In genomic region chr1:131882787-131883186, GRCm38 (mm10) we compare ENCODE assay signal across 8 mouse cellular contexts. TPM values are rescaled to one million over a fixed set of nuclear protein-coding genes. Genes with fewer than 3 reads are reported as not detected.
DNase-seq lines count a peak whose midpoint lies in the region; ATAC-seq lines count a peak whose summit lies in the region.

No protein-coding gene starts in this region.

- peak; percentile 8 for DNase-seq in gastrocnemius, postnatal 10 days
- DNase-seq in gastrocnemius, postnatal 4 days (ENCODE audit: low spot score in 2 of 2): no peak
- DNase-seq in B cell, adult 2 months: peak; percentile 68 to 69
- DNase-seq in c-Kit-negative CD71-positive TER-119-positive erythroid progenitor cells, embryonic 14.5 days (ENCODE audit: low read depth, low spot score): peak; percentile 26
- no peak for DNase-seq in layer of hippocampus, postnatal 25 days (ENCODE audit: extremely low spot score in 1 of 2, low spot score in 1 of 2)
- DNase-seq in cerebellum, adult 11-12 months: no peak
- no peak for DNase-seq in ovary, postnatal 10 days (ENCODE audit: low spot score)

- ATAC-seq in megakaryocyte progenitor cell, adult 5-6 weeks (replicated peaks; ENCODE audit: poor library complexity): peak; percentile 70

RNA-seq across cellular contexts. Expression of gene Rab29, which starts 15.8 kb away (rescaled TPM):
- 1 to 10 TPM; 7.1 to 8.9 TPM for total RNA-seq in gastrocnemius, postnatal 10 days (2021)
- 10 to 100 TPM; 12.5 to 12.7 TPM for total RNA-seq in gastrocnemius, postnatal 4 days (2021)
- 17.0 and 19.0 TPM in 2 replicates for total RNA-seq in megakaryocyte progenitor cell, adult 5-6 weeks (2015)
- total RNA-seq in megakaryocyte progenitor cell, adult 5-6 weeks (2017): 16.0 and 20.2 TPM in 2 replicates
- total RNA-seq in layer of hippocampus, postnatal 25 days (2021): 1 to 10 TPM; 7.3 to 8.0 TPM

RNA-seq across cellular contexts. Expression of gene Nucks1, which starts 27.5 kb away (rescaled TPM):
- 100 to 1,000 TPM; 102 to 105 TPM for total RNA-seq in gastrocnemius, postnatal 10 days (2021)
- total RNA-seq in gastrocnemius, postnatal 4 days (2021): 100 to 1,000 TPM; 128 to 130 TPM
- 205 and 208 TPM in 2 replicates for total RNA-seq in megakaryocyte progenitor cell, adult 5-6 weeks (2015)
- 299 and 362 TPM in 2 replicates for total RNA-seq in megakaryocyte progenitor cell, adult 5-6 weeks (2017)
- total RNA-seq in layer of hippocampus, postnatal 25 days (2021): 100 to 1,000 TPM; 150 to 157 TPM

RNA-seq across cellular contexts. Expression of gene Slc41a1, which starts 55.5 kb away (rescaled TPM):
- total RNA-seq in gastrocnemius, postnatal 10 days (2021): 10 to 100 TPM; 56.1 to 64.2 TPM
- total RNA-seq in gastrocnemius, postnatal 4 days (2021): 10 to 100 TPM; 78.7 to 86.6 TPM
- total RNA-seq in megakaryocyte progenitor cell, adult 5-6 weeks (2015): 5.9 TPM in 2 replicates
- total RNA-seq in megakaryocyte progenitor cell, adult 5-6 weeks (2017): 3.3 and 5.2 TPM in 2 replicates
- 10 to 100 TPM; 61.5 to 66.5 TPM for total RNA-seq in layer of hippocampus, postnatal 25 days (2021)

Comparison
In these comparisons a context has a peak if more than half of its experiments do, and no peak if none do; other contexts are left out.
1. DNase-seq: peak in gastrocnemius, postnatal 10 days (single experiment), B cell, adult 2 months (2 of 2) and c-Kit-negative CD71-positive TER-119-positive erythroid progenitor cells, embryonic 14.5 days (single experiment); none in gastrocnemius, postnatal 4 days (0 of 2), layer of hippocampus, postnatal 25 days (0 of 2), cerebellum, adult 11-12 months (single experiment) and ovary, postnatal 10 days (single experiment).
2. RNA of gene Slc41a1, which starts 55.5 kb away (total RNA-seq): 78.7 to 86.6 TPM in gastrocnemius, postnatal 4 days, 61.5 to 66.5 TPM in layer of hippocampus, postnatal 25 days and 56.1 to 64.2 TPM in gastrocnemius, postnatal 10 days; 3.3 to 5.9 TPM in megakaryocyte progenitor cell, adult 5-6 weeks; every median in the first group is over 4 times any median in the second.